Mouse (Mus musculus): ENCODE measurements at regions not wholly inside any gene's neighbourhood (a gene's known extent, or its start where the extent isn't known, plus 50 kb on each side); places are given as distances from the start of the nearest gene placed in this dataset.

DNA sequence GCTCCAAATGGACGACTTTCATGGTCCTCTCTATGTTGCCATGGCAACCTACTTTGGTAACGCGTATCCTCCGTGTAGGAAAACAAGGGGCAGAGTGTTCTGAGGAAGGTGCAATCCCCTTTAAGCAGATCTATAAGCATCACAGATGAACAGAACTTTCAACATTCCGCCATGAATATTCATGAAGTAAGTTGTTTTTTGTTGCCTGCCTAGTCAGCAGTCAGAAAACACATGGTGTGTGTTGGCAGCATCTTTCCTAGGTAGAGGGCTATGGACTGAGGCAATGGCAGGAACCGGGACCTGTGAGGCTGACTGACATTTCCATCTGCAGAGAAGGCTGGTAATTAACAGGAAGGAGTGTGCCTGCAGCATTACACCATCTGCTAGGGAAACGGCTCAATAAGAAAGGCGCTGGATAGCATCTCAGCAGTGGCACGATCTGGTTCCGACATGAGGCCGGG, 544.0 kb downstream of the Rnf144a start:
- no peak for TF ChIP-seq POLR2A (IDR thresholded peaks at IDR 0.05; ENCODE audit: insufficient read depth, low read length)
- no peak for TF ChIP-seq CTCF (IDR thresholded peaks at IDR 0.05; ENCODE audit: low read depth, low read length)
